Mouse (Mus musculus): ENCODE data around the gene Sh2d7.

- TF ChIP-seq GATA1 (IDR thresholded peaks at IDR 0.05; ENCODE audit: borderline replicate concordance, low read length), result no peak
- no peak for TF ChIP-seq FLI1 (IDR thresholded peaks at IDR 0.05; ENCODE audit: low read length)
Observed at GRCm38 (mm10) chr9:54537480-54537879, 1.3 kb upstream of the Sh2d7 start.
